ENCODE assay signal across 7 mouse cellular contexts in genomic region chr7:101011681-101012367, GRCm38 (mm10). TPM values are rescaled to one million over a fixed set of nuclear protein-coding genes. Genes with fewer than 3 reads are reported as not detected.
A peak's percentile ranks its signal among the peaks of the same experiment; 100 is the strongest.
DNase-seq lines count a peak whose midpoint lies in the region; ATAC-seq and TF ChIP-seq lines count a peak whose summit lies in the region.

No protein-coding gene starts in this region.

- H3K4me1 ChIP-seq in cortical plate, adult 2 months (ENCODE audit: control insufficient read depth, insufficient read depth, low read length), result no peaks in the 10 kb centered on the region
- no peaks in the 10 kb centered on the region for H3K4me1 ChIP-seq in intestine, postnatal 0 days (replicated peaks; ENCODE audit: control insufficient read depth, insufficient read depth, low read length)
- peaks cover 25% of the 10 kb centered on the region for H3K4me1 ChIP-seq in liver, embryonic 12.5 days

- H3K27ac ChIP-seq in cortical plate, adult 2 months (ENCODE audit: insufficient read depth, low read length), result no peak overlapping the region
- peak overlapping the region; percentile 42; the same call in 1 of the 2 replicates for H3K27ac ChIP-seq in intestine, postnatal 0 days (ENCODE audit: low read depth, low read length)
- H3K27ac ChIP-seq in liver, embryonic 12.5 days, result no peak overlapping the region

- peak; percentile 93 for ATAC-seq in intestine, postnatal 0 days
- peak; percentile 85 for ATAC-seq in liver, embryonic 12.5 days
- peak; percentile 55 for ATAC-seq in monocyte, adult 5-6 weeks (replicated peaks; ENCODE audit: insufficient number of reproducible peaks, low FRiP score, low TSS enrichment, poor library complexity, severe bottlenecking)

- no peak for TF ChIP-seq POLR2A in cortical plate, adult 2 months (IDR thresholded peaks at IDR 0.05; ENCODE audit: extremely low read depth, insufficient read depth, low read length)

- WGBS in intestine, postnatal 0 days, result under 1% methylated on average over 53 of the region's 53 CpGs
- WGBS in liver, embryonic 12.5 days (ENCODE audit: insufficient replicate concordance), result 1% methylated on average over 53 of the region's 53 CpGs

- H3K9ac ChIP-seq in intestine, postnatal 0 days (ENCODE audit: low read depth, low read length), result peak overlapping the region; percentile 55
- peak overlapping the region; percentile 47 for H3K9ac ChIP-seq in liver, embryonic 12.5 days

- H3K9me3 ChIP-seq in intestine, postnatal 0 days (ENCODE audit: control insufficient read depth), result no peaks in the 10 kb centered on the region
- no peaks in the 10 kb centered on the region for H3K9me3 ChIP-seq in liver, embryonic 12.5 days (replicated peaks)

- H3K27me3 ChIP-seq in intestine, postnatal 0 days (replicated peaks; ENCODE audit: control insufficient read depth, insufficient read depth, low read length), result 0 out of 2 replicates have a peak, but pooled peaks cover 8% of the 10 kb centered on the region
- H3K27me3 ChIP-seq in liver, embryonic 12.5 days (replicated peaks), result peaks cover 68% of the 10 kb centered on the region
- no peaks in the 10 kb centered on the region for H3K27me3 ChIP-seq in splenic B cell, adult 2 months (ENCODE audit: control insufficient read depth, insufficient read depth, low read length, poor library complexity, severe bottlenecking)

- H3K4me3 ChIP-seq in cortical plate, adult 2 months (ENCODE audit: insufficient read depth, low read length), result peak overlapping the region; percentile 25; the same call in 1 of the 2 replicates
- peak overlapping the region; percentile 48 for H3K4me3 ChIP-seq in intestine, postnatal 0 days (ENCODE audit: low read depth, low read length)
- peak overlapping the region; percentile 47 for H3K4me3 ChIP-seq in liver, embryonic 12.5 days

- no peaks in the 10 kb centered on the region for H3K36me3 ChIP-seq in intestine, postnatal 0 days (ENCODE audit: control insufficient read depth, insufficient read depth)
- H3K36me3 ChIP-seq in liver, embryonic 12.5 days, result no peaks in the 10 kb centered on the region
- H3K36me3 ChIP-seq in splenic B cell, adult 2 months (ENCODE audit: control insufficient read depth, insufficient read depth, low read length, poor library complexity, severe bottlenecking), result no peaks in the 10 kb centered on the region

- H3K4me2 ChIP-seq in intestine, postnatal 0 days (replicated peaks; ENCODE audit: low read depth), result peak overlapping the region; percentile 95
- peak overlapping the region; percentile 74 for H3K4me2 ChIP-seq in liver, embryonic 12.5 days

- peak; percentile 81 for DNase-seq in R1 (ENCODE audit: low read depth, low spot score)
- peak; percentile 99 for DNase-seq in heart, adult 11 months
- peak; percentile 43 for DNase-seq in splenic B cell, adult 2 months (ENCODE audit: low read depth, low spot score)

- no peak for TF ChIP-seq CTCF in cortical plate, adult 2 months (IDR thresholded peaks at IDR 0.05; ENCODE audit: extremely low read depth, insufficient read depth, low read length)
- TF ChIP-seq CTCF in intestine, postnatal 0 days (IDR thresholded peaks at IDR 0.05; ENCODE audit: low read depth), result peak; percentile 18; the same call in 1 of the 2 replicates

RNA-seq across cellular contexts. Expression of gene P2ry2, which starts 0.8 kb away (rescaled TPM):
- 0.44 and 0.50 TPM in 2 replicates for polyA plus RNA-seq in cortical plate, adult 2 months (2012; rRNA removed)
- polyA plus RNA-seq in intestine, postnatal 0 days (2015; fragmentation: Nextera tagmentation; extraction: Ambion mirVana), result 2.0 and 2.6 TPM in 2 replicates
- polyA plus RNA-seq in liver, embryonic 12.5 days (2016; fragmentation: Nextera tagmentation; extraction: Ambion mirVana), result 1.2 TPM in 2 replicates
- total RNA-seq in monocyte, adult 5-6 weeks (2017), result 0.19 to 6.9 TPM (median 0.49 TPM) in 3 replicates

RNA-seq across cellular contexts. Expression of gene P2ry6, which starts 37.4 kb away (rescaled TPM):
- 4.3 and 4.9 TPM in 2 replicates for polyA plus RNA-seq in cortical plate, adult 2 months (2012; rRNA removed)
- 5.7 and 7.0 TPM in 2 replicates for polyA plus RNA-seq in intestine, postnatal 0 days (2015; fragmentation: Nextera tagmentation; extraction: Ambion mirVana)
- 3.4 and 3.6 TPM in 2 replicates for polyA plus RNA-seq in liver, embryonic 12.5 days (2016; fragmentation: Nextera tagmentation; extraction: Ambion mirVana)
- total RNA-seq in monocyte, adult 5-6 weeks (2017), result 15.7 to 27.7 TPM (median 22.9 TPM) in 3 replicates

Comparison
In these comparisons a context has a peak if more than half of its experiments do, and no peak if none do; other contexts are left out.
1. DNase-seq: peak in every context shown above with its lines; median percentile 99 in heart, adult 11 months; 81 in R1; 43 in splenic B cell, adult 2 months.